Comparison of ENCODE assay signal across 28 mouse cellular contexts in the genomic region with DNA sequence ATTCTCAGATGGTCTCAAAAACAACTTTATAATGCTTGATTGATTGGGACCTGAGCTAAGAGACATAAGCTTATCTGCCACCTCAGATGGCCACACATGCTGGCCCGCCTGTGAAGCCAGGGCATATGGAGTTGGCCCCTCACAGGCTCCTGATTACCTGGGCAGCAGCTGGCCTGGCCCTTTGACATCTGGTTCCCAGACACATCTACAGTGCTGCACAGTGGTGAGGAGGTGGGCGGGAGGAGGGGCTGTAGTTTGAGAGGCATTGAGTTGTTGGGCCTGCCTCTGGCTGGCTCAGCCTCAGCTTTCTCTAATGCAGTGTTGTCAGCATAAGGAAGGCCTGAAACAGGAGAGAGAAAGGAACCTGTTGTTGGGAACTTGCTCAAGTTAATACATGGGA. TPM values are rescaled to one million over a fixed set of nuclear protein-coding genes. Genes with fewer than 3 reads are reported as not detected.
DNase-seq lines count a peak whose midpoint lies in the region; ATAC-seq lines count a peak whose summit lies in the region.
"Had no signal": no experiment of that assay in that cellular context is flagged by ENCODE, and none has a peak within 500 bp of the region (broad histone marks: within the 10 kb centered on the region; RNA-seq: fewer than 3 reads in every experiment).

No protein-coding gene starts in this region.

- H3K36me3 ChIP-seq in liver, embryonic 13.5 days = no peaks in the 10 kb centered on the region
- H3K36me3 ChIP-seq: G1E; intestine, embryonic 15.5 days had no signal

- H3K9ac ChIP-seq in liver, embryonic 13.5 days = no peak overlapping the region
- H3K9ac ChIP-seq: embryonic facial prominence, embryonic 13.5 days; forebrain, embryonic 12.5 days; forebrain, embryonic 15.5 days; heart, embryonic 13.5 days; hindbrain, embryonic 12.5 days; hindbrain, embryonic 15.5 days; intestine, embryonic 15.5 days had no signal

- DNase-seq in liver, embryonic 13.5 days = no peak
- no peak for DNase-seq in liver
- peak; percentile 34 for DNase-seq in embryo, embryonic 11 days
- peak; percentile 6 for DNase-seq in hindlimb bud, embryonic 11.5 days (ENCODE audit: extremely low spot score, low read depth, low spot score)
- peak; percentile 8 for DNase-seq in mesoderm, embryonic 11.5 days (ENCODE audit: low read depth, low spot score)
- DNase-seq in heart, postnatal 10 days = no peak
- DNase-seq in layer of hippocampus, adult 11-12 months (ENCODE audit: low spot score) = no peak
- DNase-seq: adrenal gland, adult 8-10 months; adrenal gland, postnatal 25 days; B cell, adult 2 months; cerebellum, adult 18-20 months; cerebellum, adult 9-10 months; cerebellum, postnatal 14 days; gastrocnemius, postnatal 10 days; gastrocnemius, postnatal 36 days; heart, adult 2 months had no signal

- H3K4me1 ChIP-seq in liver, embryonic 13.5 days (replicated peaks) = no peaks in the 10 kb centered on the region
- H3K4me1 ChIP-seq: embryonic facial prominence, embryonic 13.5 days; forebrain, embryonic 12.5 days; forebrain, embryonic 15.5 days; hindbrain, embryonic 12.5 days; hindbrain, embryonic 15.5 days; intestine, embryonic 15.5 days had no signal

- no peaks in the 10 kb centered on the region for H3K27me3 ChIP-seq in liver, embryonic 13.5 days
- H3K27me3 ChIP-seq: CH12.LX; embryonic facial prominence, embryonic 13.5 days; forebrain, embryonic 12.5 days; forebrain, embryonic 15.5 days; heart, embryonic 13.5 days; hindbrain, embryonic 12.5 days; hindbrain, embryonic 15.5 days; intestine, embryonic 15.5 days; Patski had no signal

- no peak overlapping the region for H3K4me2 ChIP-seq in liver, embryonic 13.5 days
- H3K4me2 ChIP-seq: embryonic facial prominence, embryonic 13.5 days; forebrain, embryonic 12.5 days; forebrain, embryonic 15.5 days; heart, embryonic 13.5 days; hindbrain, embryonic 12.5 days; hindbrain, embryonic 15.5 days; intestine, embryonic 15.5 days had no signal

- no peak overlapping the region for H3K4me3 ChIP-seq in liver, embryonic 13.5 days (replicated peaks)
- H3K4me3 ChIP-seq: embryonic facial prominence, embryonic 13.5 days; erythroblast, embryonic 14.5 days; forebrain, embryonic 12.5 days; forebrain, embryonic 15.5 days; heart, adult 2 months; heart, embryonic 10.5 days; heart, embryonic 13.5 days; hindbrain, embryonic 12.5 days; hindbrain, embryonic 15.5 days; intestine, embryonic 15.5 days had no signal

- 49% methylated on average over 2 of the region's 2 CpGs for WGBS in liver, embryonic 13.5 days (ENCODE audit: insufficient replicate concordance)

- no peaks in the 10 kb centered on the region for H3K9me3 ChIP-seq in liver, embryonic 13.5 days (replicated peaks)
- H3K9me3 ChIP-seq: embryonic facial prominence, embryonic 13.5 days; forebrain, embryonic 12.5 days; forebrain, embryonic 15.5 days; G1E; heart, embryonic 10.5 days; heart, embryonic 13.5 days; hindbrain, embryonic 12.5 days; hindbrain, embryonic 15.5 days; intestine, embryonic 15.5 days had no signal

- intact Hi-C loops in heart, postnatal 10 days (cut with DNase I) = no loop called here

- ATAC-seq in liver, embryonic 13.5 days (ENCODE audit: low read depth) = no peak
- ATAC-seq: forebrain, embryonic 15.5 days; intestine, embryonic 15.5 days; Patski had no signal

- H3K27ac ChIP-seq in liver, embryonic 13.5 days = 0 out of 2 replicates have a peak overlapping the region, but pooled peaks have one; percentile 13
- H3K27ac ChIP-seq: embryonic facial prominence, embryonic 13.5 days; forebrain, embryonic 12.5 days; forebrain, embryonic 15.5 days; heart, adult 2 months; heart, embryonic 10.5 days; heart, embryonic 13.5 days; hindbrain, embryonic 12.5 days; hindbrain, embryonic 15.5 days; intestine, embryonic 15.5 days had no signal

RNA-seq across cellular contexts. Expression of gene Coa5, which starts 53.2 kb away (rescaled TPM):
- 36.8 and 45.2 TPM in 2 replicates for polyA plus RNA-seq in liver, embryonic 13.5 days (2015; fragmentation: Nextera tagmentation; extraction: Ambion mirVana)
- 10 to 100 TPM; 87.8 to 94.6 TPM for total RNA-seq in heart, postnatal 10 days (2021)

RNA-seq across cellular contexts. Expression of gene Unc50, which starts 53.2 kb away (rescaled TPM):
- polyA plus RNA-seq in liver, embryonic 13.5 days (2015; fragmentation: Nextera tagmentation; extraction: Ambion mirVana) = 86.7 and 87.2 TPM in 2 replicates
- total RNA-seq in heart, postnatal 10 days (2021) = 10 to 100 TPM; 38.5 to 40.5 TPM

Comparison
In these comparisons a context has a peak if more than half of its experiments do, and no peak if none do; other contexts are left out.
1. DNase-seq: peak in embryo, embryonic 11 days (single experiment), hindlimb bud, embryonic 11.5 days (single experiment) and mesoderm, embryonic 11.5 days (single experiment); none in liver, embryonic 13.5 days (single experiment), liver (single experiment), heart, postnatal 10 days (0 of 2) and layer of hippocampus, adult 11-12 months (single experiment).